ENCODE assay signal across 21 mouse cellular contexts in genomic region chr2:35427559-35427958, GRCm38 (mm10). TPM values are rescaled to one million over a fixed set of nuclear protein-coding genes. Genes with fewer than 3 reads are reported as not detected.
DNase-seq lines count a peak whose midpoint lies in the region; ATAC-seq lines count a peak whose summit lies in the region.
"Had no signal": no experiment of that assay in that cellular context is flagged by ENCODE, and none has a peak within 500 bp of the region (broad histone marks: within the 10 kb centered on the region; RNA-seq: fewer than 3 reads in every experiment).

No protein-coding gene starts in this region.

- H3K4me2 ChIP-seq in kidney, embryonic 16.5 days (replicated peaks; ENCODE audit: low read depth, low read length), result no peak overlapping the region
- H3K4me2 ChIP-seq in limb, embryonic 13.5 days (replicated peaks), result no peak overlapping the region
- H3K4me2 ChIP-seq in liver, embryonic 12.5 days, result no peak overlapping the region
- H3K4me2 ChIP-seq in forebrain, embryonic 15.5 days (replicated peaks), result no peak overlapping the region
- H3K4me2 ChIP-seq: hindbrain, embryonic 13.5 days; intestine, embryonic 15.5 days; liver, embryonic 15.5 days had no signal

- H3K4me3 ChIP-seq in kidney, embryonic 16.5 days (ENCODE audit: low read length), result no peak overlapping the region
- H3K4me3 ChIP-seq in heart, embryonic 10.5 days, result no peak overlapping the region
- no peak overlapping the region for H3K4me3 ChIP-seq in limb, embryonic 13.5 days
- H3K4me3 ChIP-seq in liver, embryonic 12.5 days, result no peak overlapping the region
- H3K4me3 ChIP-seq in forebrain, embryonic 15.5 days, result no peak overlapping the region
- H3K4me3 ChIP-seq: hindbrain, embryonic 13.5 days; intestine, embryonic 15.5 days; liver, embryonic 15.5 days; midbrain, embryonic 10.5 days; myocyte had no signal

- no peak overlapping the region for H3K9ac ChIP-seq in kidney, embryonic 16.5 days (replicated peaks; ENCODE audit: low read length)
- no peak overlapping the region for H3K9ac ChIP-seq in limb, embryonic 13.5 days
- H3K9ac ChIP-seq in liver, embryonic 12.5 days, result no peak overlapping the region
- H3K9ac ChIP-seq in forebrain, embryonic 15.5 days (replicated peaks), result no peak overlapping the region
- H3K9ac ChIP-seq: hindbrain, embryonic 13.5 days; intestine, embryonic 15.5 days; liver, embryonic 15.5 days had no signal

- WGBS in kidney, embryonic 16.5 days, result 17% methylated on average over 2 of the region's 2 CpGs
- WGBS in heart, embryonic 10.5 days, result 70% methylated on average over 2 of the region's 2 CpGs
- WGBS in limb, embryonic 13.5 days, result 45% methylated on average over 2 of the region's 2 CpGs
- WGBS in liver, embryonic 12.5 days (ENCODE audit: insufficient replicate concordance), result 76% methylated on average over 2 of the region's 2 CpGs
- 61% methylated on average over 2 of the region's 2 CpGs for WGBS in forebrain, embryonic 15.5 days

- peaks cover 35% of the 10 kb centered on the region for H3K4me1 ChIP-seq in kidney, embryonic 16.5 days (ENCODE audit: insufficient read depth, low read length)
- H3K4me1 ChIP-seq in heart, embryonic 10.5 days, result peaks cover 42% of the 10 kb centered on the region
- H3K4me1 ChIP-seq in limb, embryonic 13.5 days, result peaks cover 17% of the 10 kb centered on the region
- H3K4me1 ChIP-seq in liver, embryonic 12.5 days, result peaks cover 42% of the 10 kb centered on the region
- no peaks in the 10 kb centered on the region for H3K4me1 ChIP-seq in forebrain, embryonic 15.5 days

- no peaks in the 10 kb centered on the region for H3K36me3 ChIP-seq in kidney, embryonic 16.5 days (ENCODE audit: insufficient read depth, low read length)
- H3K36me3 ChIP-seq in heart, embryonic 10.5 days, result peaks cover 36% of the 10 kb centered on the region
- no peaks in the 10 kb centered on the region for H3K36me3 ChIP-seq in limb, embryonic 13.5 days
- peaks cover 61% of the 10 kb centered on the region for H3K36me3 ChIP-seq in liver, embryonic 12.5 days
- H3K36me3 ChIP-seq in forebrain, embryonic 15.5 days, result no peaks in the 10 kb centered on the region
- H3K36me3 ChIP-seq: hindbrain, embryonic 13.5 days; intestine, embryonic 15.5 days; midbrain, embryonic 10.5 days had no signal

- H3K27me3 ChIP-seq in kidney, embryonic 16.5 days (ENCODE audit: insufficient read depth, low read length), result no peaks in the 10 kb centered on the region
- no peaks in the 10 kb centered on the region for H3K27me3 ChIP-seq in heart, embryonic 10.5 days (ENCODE audit: insufficient read depth, poor library complexity, severe bottlenecking)
- 0 out of 2 replicates have a peak, but pooled peaks cover 5% of the 10 kb centered on the region for H3K27me3 ChIP-seq in limb, embryonic 13.5 days
- no peaks in the 10 kb centered on the region for H3K27me3 ChIP-seq in liver, embryonic 12.5 days (replicated peaks)
- no peaks in the 10 kb centered on the region for H3K27me3 ChIP-seq in forebrain, embryonic 15.5 days
- H3K27me3 ChIP-seq: hindbrain, embryonic 13.5 days; intestine, embryonic 15.5 days; liver, embryonic 15.5 days had no signal

- H3K27ac ChIP-seq in kidney, embryonic 16.5 days (ENCODE audit: low read length), result no peak overlapping the region
- peak overlapping the region; percentile 8; the same call in 1 of the 2 replicates for H3K27ac ChIP-seq in heart, embryonic 10.5 days
- no peak overlapping the region for H3K27ac ChIP-seq in limb, embryonic 13.5 days
- H3K27ac ChIP-seq in liver, embryonic 12.5 days, result no peak overlapping the region
- H3K27ac ChIP-seq in forebrain, embryonic 15.5 days (replicated peaks), result no peak overlapping the region
- H3K27ac ChIP-seq: hindbrain, embryonic 13.5 days; intestine, embryonic 15.5 days; liver, embryonic 15.5 days; midbrain, embryonic 10.5 days had no signal

- no peak for DNase-seq in kidney, adult 11 months
- peak; percentile 43 for DNase-seq in embryo, embryonic 11 days
- DNase-seq in heart, embryonic 10.5 days (ENCODE audit: low spot score), result no peak
- DNase-seq: adrenal gland, adult 8-10 months; cerebellum, adult 2 months; lung, postnatal 14 days had no signal

- H3K9me3 ChIP-seq in kidney, embryonic 16.5 days (ENCODE audit: low read length), result no peaks in the 10 kb centered on the region
- H3K9me3 ChIP-seq in heart, embryonic 10.5 days, result no peaks in the 10 kb centered on the region
- no peaks in the 10 kb centered on the region for H3K9me3 ChIP-seq in limb, embryonic 13.5 days
- H3K9me3 ChIP-seq in liver, embryonic 12.5 days (replicated peaks), result no peaks in the 10 kb centered on the region
- H3K9me3 ChIP-seq in forebrain, embryonic 15.5 days, result no peaks in the 10 kb centered on the region
- H3K9me3 ChIP-seq: hindbrain, embryonic 13.5 days; intestine, embryonic 15.5 days; liver, embryonic 15.5 days; midbrain, embryonic 10.5 days had no signal

- ATAC-seq in kidney, embryonic 16.5 days (ENCODE audit: low FRiP score, low TSS enrichment), result peak; percentile 24
- 0 out of 2 replicates have a peak, but pooled peaks have one; percentile 3 for ATAC-seq in limb, embryonic 13.5 days (ENCODE audit: low FRiP score, low read depth)
- no peak for ATAC-seq in liver, embryonic 12.5 days
- no peak for ATAC-seq in forebrain, embryonic 15.5 days (replicated peaks)
- ATAC-seq: CD4-positive, CD25-positive, alpha-beta regulatory T cell, adult 4 months; forebrain, embryonic 14.5 days; intestine, embryonic 15.5 days had no signal

RNA-seq across cellular contexts. Expression of gene 4930402F06Rik, which starts 30.6 kb away (rescaled TPM):
- not detected in 2 replicates for polyA plus RNA-seq in kidney, embryonic 16.5 days (2015; fragmentation: Nextera tagmentation; extraction: Ambion mirVana)
- polyA plus RNA-seq in heart, embryonic 10.5 days (2016; fragmentation: Nextera tagmentation; extraction: Ambion mirVana), result not detected in 2 replicates
- polyA plus RNA-seq in limb, embryonic 13.5 days (2015; fragmentation: Nextera tagmentation; extraction: Ambion mirVana), result not detected in 2 replicates
- not detected in 2 replicates for polyA plus RNA-seq in liver, embryonic 12.5 days (2016; fragmentation: Nextera tagmentation; extraction: Ambion mirVana)
- polyA plus RNA-seq in forebrain, embryonic 15.5 days (2015; fragmentation: Nextera tagmentation; extraction: Ambion mirVana), result not detected in 2 replicates
- polyA plus RNA-seq: brain, embryonic 14.5 days; CD4-positive, CD25-positive, alpha-beta regulatory T cell, adult 4 months; cerebellum, adult 2 months; cortical plate, adult 2 months; forebrain, embryonic 14.5 days; hindbrain, embryonic 13.5 days; intestine, embryonic 15.5 days; large intestine, adult 2 months; limb, embryonic 11.5 days; liver, embryonic 15.5 days; midbrain, embryonic 10.5 days; myocyte had no signal

RNA-seq across cellular contexts. Expression of gene Ggta1, which starts 35.5 kb away (rescaled TPM):
- polyA plus RNA-seq in kidney, embryonic 16.5 days (2015; fragmentation: Nextera tagmentation; extraction: Ambion mirVana), result 23.3 and 24.2 TPM in 2 replicates
- 30.4 and 51.3 TPM in 2 replicates for polyA plus RNA-seq in heart, embryonic 10.5 days (2016; fragmentation: Nextera tagmentation; extraction: Ambion mirVana)
- 18.3 and 19.6 TPM in 2 replicates for polyA plus RNA-seq in limb, embryonic 13.5 days (2015; fragmentation: Nextera tagmentation; extraction: Ambion mirVana)
- polyA plus RNA-seq in liver, embryonic 12.5 days (2016; fragmentation: Nextera tagmentation; extraction: Ambion mirVana), result 12.7 and 13.0 TPM in 2 replicates
- 4.8 and 5.8 TPM in 2 replicates for polyA plus RNA-seq in forebrain, embryonic 15.5 days (2015; fragmentation: Nextera tagmentation; extraction: Ambion mirVana)

Comparison
In these comparisons a context has a peak if more than half of its experiments do, and no peak if none do; other contexts are left out.
1. ATAC-seq: peak in kidney, embryonic 16.5 days (single experiment) and limb, embryonic 13.5 days (single experiment); none in liver, embryonic 12.5 days (single experiment) and forebrain, embryonic 15.5 days (single experiment).